Mouse (Mus musculus) heart, adult 2 months (tissue): Measurements from ENCODE around the gene Pkhd1.

Experiments used
- CTCF ChIP-seq: fragments of 200-600 bp; IDR thresholded peaks from 2 replicates; pipeline ENCODE4 v1.8.1; 2022; ENCODE audit warnings: antibody characterized with exemption, mild to moderate bottlenecking, moderate library complexity
- EP300 ChIP-seq: fragments of 200-500 bp; IDR thresholded peaks from 2 replicates; pipeline ENCODE4 v1.6.1; 2011; ENCODE audit warnings: low read depth, low read length, control low read depth; ENCODE audit not compliant: insufficient read depth
- POLR2A ChIP-seq: fragments of 200-500 bp; IDR thresholded peaks from 2 replicates; pipeline ENCODE4 v1.6.1; 2011; ENCODE audit warnings: mild to moderate bottlenecking, low read depth, low read length, control low read depth; ENCODE audit not compliant: insufficient read depth

GRCm38 (mm10) chr1:20569430-20569829, 48.4 kb downstream of the Pkhd1 start:
- TF ChIP-seq CTCF = no peak
- no peak for TF ChIP-seq POLR2A
- TF ChIP-seq EP300 = no peak
